Mouse (Mus musculus): ENCODE data around the gene S1pr1. TPM values are rescaled to one million over a fixed set of nuclear protein-coding genes. Genes with fewer than 3 reads are reported as not detected.
A peak's percentile ranks its signal among the peaks of the same experiment; 100 is the strongest.

S1pr1 gene
- polyA plus RNA-seq, 1 experiment from 2014 or later: 74.7 TPM

- Histone ChIP-seq H3K9ac (ENCODE audit: low read length) (no peak overlapping the region), H3K27me3 (ENCODE audit: control insufficient read depth, insufficient read depth, low read length) (no peaks in the 10 kb centered on the region), H3K36me3 (ENCODE audit: control insufficient read depth, insufficient read depth, low read length) (no peaks in the 10 kb centered on the region), H3K9me3 (ENCODE audit: control insufficient read depth, low read length) (no peaks in the 10 kb centered on the region), H3K4me1 (ENCODE audit: control insufficient read depth in 2 of 2, insufficient read depth in 2 of 2, low read length in 2 of 2) (peaks cover 2 to 15% of the 10 kb centered on the region in 2 experiments; a peak in 3 of 4 replicates), H3K27ac (replicated peaks in 1 of 2; ENCODE audit: control insufficient read depth in 1 of 2, insufficient read depth in 1 of 2, low read depth in 2 of 2, low read length in 2 of 2) (no peak overlapping the region), H3K4me3 (ENCODE audit: control insufficient read depth in 1 of 2, insufficient read depth in 1 of 2, low read depth in 1 of 2, low read length in 2 of 2) (no peak overlapping the region), H3K4me2 (ENCODE audit: low read length) (no peak overlapping the region)
- WGBS: 44% methylated on average over 9 of the region's 9 CpGs
- peak; percentile 66; the same call in 1 of the 2 replicates for ATAC-seq (ENCODE audit: insufficient number of reproducible peaks, insufficient read depth, low FRiP score, low read depth)
Measured at GRCm38 (mm10) chr3:115660701-115661460, 54.0 kb downstream of the S1pr1 start.

Other genes with a start within 250 kb of the S1pr1 start
- gene Dph5, start 172.8 kb upstream of the S1pr1 start, polyA plus RNA-seq (2014; fragmentation: Nextera tagmentation; extraction: Ambion mirVana): 18.0 and 18.2 TPM in 2 replicates